Mouse (Mus musculus) kidney, postnatal 10 days (tissue): ENCODE results near the gene Spryd7.
"Not testable (repeated sequence)": the region's sequence is repeated elsewhere in the genome, so short reads cannot be mapped to it uniquely, and the experiment has no call there.

Experiments
- DNase-seq: peaks from one replicate; pipeline ENCODE4 v3.0.0; 2021; ENCODE audit warnings: mixed read lengths

Gene Spryd7

GRCm38 (mm10) chr14:61556289-61557147 lies at the start of gene Spryd7:
Gene Spryd7, minus strand, starts transcription at chr14:61556886.
- peak; percentile 98 for DNase-seq

DNA sequence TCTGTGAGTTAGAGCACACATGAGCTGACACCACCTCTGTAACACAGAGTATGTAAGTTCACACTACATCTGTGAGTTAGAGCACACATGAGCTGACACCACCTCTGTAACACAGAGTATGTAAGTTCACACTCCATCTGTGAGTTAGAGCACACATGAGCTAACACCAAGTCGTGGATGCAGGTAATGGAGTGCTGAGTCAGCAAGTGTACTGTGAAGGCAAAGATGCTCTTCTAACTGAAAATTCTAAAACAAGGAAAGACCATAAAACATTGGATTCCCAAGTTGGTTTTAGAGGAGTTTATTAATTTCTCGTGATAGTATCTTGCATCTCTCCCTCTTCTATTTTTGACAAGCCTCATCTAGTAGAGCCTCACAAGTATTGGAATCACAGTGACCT lies 49.4 kb upstream of the Spryd7 start:
- DNase-seq: not testable (repeated sequence)

- no peak for DNase-seq
These were observed 47.4 kb upstream of the Spryd7 start for GRCm38 (mm10) chr14:61604081-61604480.

GRCm38 (mm10) chr14:61603069-61603755 lies 46.5 kb upstream of the Spryd7 start:
- DNase-seq: no peak

GRCm38 (mm10) chr14:61601348-61601747 lies 44.7 kb upstream of the Spryd7 start:
- DNase-seq: no peak

DNA sequence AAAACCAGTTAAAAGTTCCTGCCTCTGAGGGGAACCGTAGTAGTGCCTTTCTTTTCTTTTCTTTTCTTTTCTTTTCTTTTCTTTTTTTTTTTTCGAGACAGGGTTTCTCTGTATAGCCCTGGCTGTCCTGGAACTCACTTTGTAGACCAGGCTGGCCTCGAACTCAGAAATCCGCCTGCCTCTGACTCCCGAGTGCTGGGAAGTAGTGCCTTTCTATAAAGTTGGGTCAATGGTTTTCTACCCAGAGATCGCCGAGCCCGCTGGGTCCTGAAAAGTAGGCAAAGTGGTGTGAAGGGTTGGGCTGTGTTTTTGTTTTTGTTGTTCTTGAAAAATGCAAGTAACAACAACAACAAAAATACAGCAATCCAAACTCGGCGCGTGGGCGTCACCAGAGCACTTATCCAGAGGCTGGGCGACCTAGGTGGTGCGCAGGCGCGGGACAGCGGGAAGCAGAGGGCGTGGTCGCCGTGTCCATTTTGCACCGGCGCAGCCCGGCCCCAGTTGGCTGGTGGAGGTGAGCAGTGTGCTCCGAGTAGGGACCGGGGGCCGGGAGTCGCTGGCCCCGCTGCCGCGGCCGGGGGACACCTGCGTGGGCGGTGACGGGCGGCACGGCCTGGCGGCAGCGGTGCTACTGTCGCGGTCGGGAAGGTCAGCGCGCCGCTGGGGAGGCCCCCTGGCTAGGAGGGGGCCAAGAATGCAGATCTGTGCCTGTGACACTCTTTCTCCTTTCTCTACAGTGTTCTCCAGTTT lies 42.5 kb upstream of the Spryd7 start:
- peak; percentile 95 for DNase-seq

- DNase-seq: no peak
These were observed 41.3 kb upstream of the Spryd7 start, which contains the start of gene Trim13 for GRCm38 (mm10) chr14:61597968-61598367. Gene Trim13, plus strand, starts transcription at chr14:61598247.

DNA sequence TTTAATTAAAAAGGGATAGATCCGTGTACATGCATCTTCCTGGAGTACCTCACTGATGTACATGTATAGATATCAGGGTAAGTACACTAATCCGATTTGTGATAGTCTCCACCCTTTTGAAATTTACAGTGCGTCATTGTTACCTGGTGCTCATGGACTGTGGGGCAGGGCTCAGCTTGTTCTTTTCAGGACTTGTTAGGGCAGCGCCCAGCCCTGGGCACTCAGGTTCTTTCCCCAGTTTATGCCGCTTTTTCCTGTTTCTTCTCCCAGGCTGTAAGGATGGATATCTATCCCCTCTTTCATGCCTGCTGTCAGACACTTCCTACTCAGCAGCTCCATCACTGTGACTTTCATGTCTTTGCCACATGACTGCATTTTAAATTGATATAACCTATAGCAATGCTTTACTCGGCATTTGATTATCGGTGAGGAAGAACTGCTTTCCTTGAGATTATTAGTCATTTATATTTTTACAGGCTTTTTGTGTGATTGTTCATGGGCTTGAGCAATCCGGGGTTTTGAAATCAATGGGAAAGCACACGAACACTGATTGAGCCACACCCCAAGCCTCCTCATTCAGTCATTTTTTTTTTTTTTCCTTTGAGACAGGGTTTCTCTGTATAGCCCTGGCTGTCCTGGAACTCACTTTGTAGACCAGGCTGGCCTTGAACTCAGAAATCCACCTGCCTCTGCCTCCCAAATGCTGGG lies 40.2 kb upstream of the Spryd7 start:
- DNase-seq: no peak

DNA sequence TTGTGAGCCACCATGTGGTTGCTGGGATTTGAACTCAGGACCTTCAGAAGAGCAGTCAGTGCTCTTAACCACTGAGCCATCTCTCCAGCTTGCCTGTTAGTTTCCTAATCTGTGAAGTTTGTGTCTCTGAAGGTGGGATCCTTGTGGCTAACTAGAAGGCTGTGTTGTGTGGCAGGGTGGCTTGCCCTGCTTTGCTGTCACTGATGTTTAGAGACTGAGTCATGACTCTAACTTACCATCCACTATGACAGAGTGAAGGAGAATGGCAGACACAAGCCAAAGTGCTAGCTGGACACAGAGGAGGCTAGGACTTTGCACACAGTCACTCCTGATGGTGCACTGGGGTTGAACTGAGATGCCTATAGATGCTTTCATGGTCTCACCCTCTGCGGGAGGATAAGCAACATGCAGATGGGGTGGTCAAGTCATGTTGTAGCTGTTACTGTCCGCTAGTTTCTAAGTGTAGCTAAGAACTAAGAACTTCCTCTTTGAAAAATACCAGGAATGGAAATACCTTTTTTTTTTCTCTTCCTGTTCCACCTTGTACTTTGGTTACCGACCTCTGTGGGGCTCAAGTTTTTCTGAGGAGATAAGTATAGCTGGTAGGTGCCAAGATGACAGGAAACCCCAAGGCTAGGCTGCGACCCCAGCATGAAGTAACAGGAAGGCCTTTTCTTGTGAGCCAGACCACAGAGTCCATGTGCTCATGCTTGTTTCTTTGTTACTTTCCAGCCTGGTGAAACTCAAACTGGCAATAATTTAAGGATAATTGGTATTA lies 32.8 kb upstream of the Spryd7 start:
- no peak for DNase-seq

DNA sequence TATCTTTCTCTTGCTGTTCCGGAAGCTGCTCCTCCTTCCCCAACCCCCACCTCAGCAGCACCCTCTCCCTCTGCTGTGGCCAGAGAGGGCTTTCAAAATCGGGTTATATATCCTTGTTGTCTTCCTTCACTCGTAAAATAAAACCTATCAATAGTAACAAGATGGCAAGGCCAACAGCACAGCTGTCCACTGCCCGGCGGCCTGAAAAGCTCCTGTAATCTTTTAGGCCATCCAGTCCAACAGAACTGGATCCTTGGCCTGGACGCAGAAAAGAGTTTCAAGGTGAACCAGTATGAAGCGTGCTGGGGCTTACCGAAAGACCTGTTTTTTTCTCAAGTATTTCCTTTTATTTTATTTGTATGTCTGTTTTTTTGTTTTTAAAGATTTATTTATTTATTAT lies 19.3 kb upstream of the Spryd7 start:
- peak; percentile 2 for DNase-seq

- DNase-seq: no peak
These were observed 18.4 kb upstream of the Spryd7 start for GRCm38 (mm10) chr14:61575066-61575465.

- peak; percentile 14 for DNase-seq
These were observed 15.4 kb upstream of the Spryd7 start for GRCm38 (mm10) chr14:61572131-61572530.

GRCm38 (mm10) chr14:61571366-61571765 lies 14.7 kb upstream of the Spryd7 start:
- peak; percentile 95 for DNase-seq

GRCm38 (mm10) chr14:61569344-61569743 lies 12.7 kb upstream of the Spryd7 start:
- DNase-seq: no peak

DNA sequence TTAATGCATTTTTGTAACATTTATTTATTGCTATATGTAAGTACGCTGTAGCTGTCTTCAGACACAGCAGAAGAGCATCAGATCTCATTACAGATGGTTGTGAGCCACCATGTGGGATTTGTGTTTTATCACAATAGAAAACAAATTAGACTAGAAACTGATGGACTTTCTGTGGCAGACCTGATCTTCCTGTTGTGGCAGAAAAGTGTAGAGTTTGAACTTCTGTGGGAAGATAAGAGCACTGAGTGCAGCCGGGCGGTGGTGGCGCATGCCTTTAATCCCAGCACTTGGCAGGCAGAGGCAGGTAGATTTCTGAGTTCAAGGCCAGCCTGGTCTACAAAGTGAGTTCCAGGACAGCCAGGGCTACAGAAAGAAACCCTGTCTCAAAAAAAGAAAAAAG lies 9.5 kb upstream of the Spryd7 start:
- not testable (repeated sequence) for DNase-seq

GRCm38 (mm10) chr14:61559856-61560255 lies 3.2 kb upstream of the Spryd7 start:
- no peak for DNase-seq

DNA sequence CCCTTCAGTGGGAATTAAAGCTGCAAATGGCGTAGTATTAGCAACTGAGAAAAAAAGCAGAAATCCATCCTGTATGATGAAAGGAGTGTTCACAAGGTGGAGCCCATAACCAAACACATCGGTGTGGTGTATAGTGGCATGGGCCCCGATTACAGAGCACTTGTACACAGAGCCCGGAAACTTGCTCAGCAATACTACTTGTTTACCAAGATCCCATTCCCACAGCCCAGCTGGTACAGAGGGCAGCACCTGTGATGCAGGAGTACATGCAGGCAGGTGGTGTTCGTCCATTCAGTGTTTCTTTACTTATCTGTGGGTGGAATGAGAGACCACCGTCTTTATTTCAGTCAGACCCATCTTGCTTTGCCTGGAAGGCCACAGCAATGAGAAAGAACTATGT lies 2.2 kb upstream of the Spryd7 start:
- DNase-seq: no peak

DNA sequence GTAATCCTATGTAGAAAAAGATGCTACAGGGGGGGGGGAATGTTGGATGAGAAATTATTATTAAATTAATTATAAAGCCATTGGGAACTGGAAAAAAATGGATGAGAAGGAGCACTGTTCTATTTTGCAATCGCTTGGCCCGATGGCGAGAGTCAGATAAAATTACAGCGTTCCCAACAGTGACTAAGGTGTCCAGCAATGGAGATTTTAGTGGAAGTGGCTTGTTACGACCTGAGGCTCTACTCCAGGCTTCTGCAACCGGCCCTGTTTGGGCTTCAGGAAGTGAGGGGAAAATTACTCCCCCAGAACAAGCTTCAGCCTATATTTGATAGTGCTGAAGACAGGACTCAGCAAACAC lies 776 bp downstream of the Spryd7 start:
- DNase-seq: no peak

DNA sequence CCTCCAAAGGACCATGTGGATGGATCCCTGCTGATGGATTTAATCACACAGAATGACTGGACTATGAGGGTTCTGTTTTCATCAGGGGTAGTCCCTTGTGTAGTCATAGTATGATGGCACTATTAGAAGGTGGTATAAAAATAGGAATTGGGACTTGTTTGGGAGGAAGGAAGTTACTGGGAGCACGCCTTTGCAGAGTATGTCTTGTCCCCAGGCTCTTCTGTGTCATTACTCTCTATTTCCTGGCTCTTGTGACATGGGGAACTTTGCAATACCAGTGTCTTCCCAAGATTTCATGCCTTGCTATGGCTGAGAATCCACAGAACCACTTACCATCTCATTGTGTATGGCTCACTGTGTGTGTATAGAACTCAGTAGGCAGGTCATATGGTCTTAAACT lies 8.1 kb downstream of the Spryd7 start:
- no peak for DNase-seq

DNA sequence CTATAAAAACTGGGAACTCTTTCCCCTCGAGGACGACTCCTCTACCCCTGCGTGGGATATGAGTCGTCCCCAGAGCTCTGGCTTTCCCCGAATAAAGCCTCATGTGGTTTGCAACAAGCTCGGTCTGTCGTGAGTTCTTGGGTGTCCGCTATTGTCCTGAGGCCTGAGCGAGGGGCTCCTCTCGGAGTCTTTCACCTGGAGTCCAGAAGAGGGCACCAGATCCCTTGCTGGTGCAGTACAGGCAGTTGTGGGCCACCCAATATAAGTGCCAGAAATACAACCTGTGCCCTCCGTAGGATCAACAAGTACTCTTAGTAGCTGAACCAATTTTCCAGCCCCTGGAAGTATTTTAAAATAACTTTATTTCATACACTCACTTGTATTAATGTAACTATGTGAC lies 18.9 kb downstream of the Spryd7 start:
- DNase-seq: not testable (repeated sequence)

- DNase-seq: no peak
These were observed 19.9 kb downstream of the Spryd7 start for GRCm38 (mm10) chr14:61536631-61537264.
